Mouse (Mus musculus) myocyte (in vitro differentiated cells): ENCODE measurements around the gene Zdhhc8. TPM values are rescaled to one million over a fixed set of nuclear protein-coding genes. Genes with fewer than 3 reads are reported as not detected.
A peak's percentile ranks its signal among the peaks of the same experiment; 100 is the strongest.

Experiments
- H3K27me3 ChIP-seq: one replicate; pipeline ENCODE4 v1.6.1; 2011; ENCODE audit not compliant: control insufficient read depth, insufficient read depth, insufficient read length
- H3K36me3 ChIP-seq: one replicate; pipeline ENCODE4 v1.6.1; 2011; ENCODE audit not compliant: control insufficient read depth, insufficient read depth
- H3K4me2 ChIP-seq: one replicate; pipeline ENCODE4 v1.6.1; 2011; ENCODE audit warnings: low read depth, control low read depth
- H3K4me3 ChIP-seq: one replicate; pipeline ENCODE4 v1.5.1; 2011; ENCODE audit warnings: mild to moderate bottlenecking, control low read depth, moderate library complexity
- H3K79me2 ChIP-seq: one replicate; pipeline ENCODE4 v1.6.1; 2011; ENCODE audit not compliant: control insufficient read depth, insufficient read depth
- H3ac ChIP-seq: one replicate; pipeline ENCODE4 v1.6.1; 2011; ENCODE audit not compliant: control insufficient read depth, insufficient read length
- CEBPB ChIP-seq: IDR thresholded peaks from 2 replicates; pipeline ENCODE4 v1.6.1; 2011; ENCODE audit warnings: mild to moderate bottlenecking, moderate library complexity; ENCODE audit not compliant: poor library complexity, insufficient read depth, severe bottlenecking
- E2F4 ChIP-seq: IDR thresholded peaks from one replicate; pipeline ENCODE4 v1.6.1; 2011; ENCODE audit warnings: mild to moderate bottlenecking, control low read depth, moderate library complexity; ENCODE audit not compliant: insufficient read depth
- MAX ChIP-seq: IDR thresholded peaks from one replicate; pipeline ENCODE4 v1.6.1; 2011; ENCODE audit warnings: low read depth, mild to moderate bottlenecking, control low read depth
- MYOD1 ChIP-seq, 3 experiments: IDR thresholded peaks; one replicate each; pipeline ENCODE4 v1.6.1; 2011; ENCODE audit warnings: control low read depth in 2 of 3, low read depth in 2 of 3, mild to moderate bottlenecking in 2 of 3, moderate library complexity in 1 of 3; ENCODE audit not compliant: insufficient read length in 2 of 3, control insufficient read depth in 1 of 3
- MYOG ChIP-seq, 3 experiments: IDR thresholded peaks; one replicate each; pipeline ENCODE4 v1.6.1; 2011; ENCODE audit warnings: control low read depth in 2 of 3, low read depth in 2 of 3, mild to moderate bottlenecking in 2 of 3; ENCODE audit not compliant: insufficient read length in 2 of 3, control insufficient read depth in 1 of 3, insufficient read depth in 1 of 3
- POLR2A ChIP-seq: IDR thresholded peaks from one replicate; pipeline ENCODE4 v1.6.1; 2011; ENCODE audit warnings: low read depth, mild to moderate bottlenecking, control low read depth, moderate library complexity; ENCODE audit not compliant: insufficient read length
- POLR2AphosphoS2 ChIP-seq: IDR thresholded peaks from one replicate; pipeline ENCODE4 v1.6.1; 2011; ENCODE audit warnings: low read depth, control low read depth; ENCODE audit not compliant: insufficient read length
- REST ChIP-seq: IDR thresholded peaks from one replicate; pipeline ENCODE4 v1.6.1; 2011; ENCODE audit warnings: mild to moderate bottlenecking, control low read depth, moderate library complexity; ENCODE audit not compliant: insufficient read depth, insufficient read length
- SRF ChIP-seq: IDR thresholded peaks from one replicate; pipeline ENCODE4 v1.6.1; 2011; ENCODE audit warnings: low read depth; ENCODE audit not compliant: control insufficient read depth, insufficient read length
- TCF12 ChIP-seq: IDR thresholded peaks from one replicate; pipeline ENCODE4 v1.6.1; 2011; ENCODE audit warnings: mild to moderate bottlenecking, control low read depth; ENCODE audit not compliant: poor library complexity, insufficient read depth, severe bottlenecking
- TCF3 ChIP-seq: IDR thresholded peaks from one replicate; pipeline ENCODE4 v1.6.1; 2011; ENCODE audit warnings: low read depth, control low read depth; ENCODE audit not compliant: insufficient read length
- USF1 ChIP-seq: IDR thresholded peaks from one replicate; pipeline ENCODE4 v1.6.1; 2011; ENCODE audit warnings: low read depth, mild to moderate bottlenecking, control low read depth, moderate library complexity
- polyA plus RNA-seq: library from polyadenylated mRNA; unstranded; fragments of >200 nt; fragmentation: generic; extraction: Trizol; gene quantifications from one replicate; pipeline ENCODE4 v1.2.1, GENCODE M21; 2012; ENCODE audit warnings: missing spikeins

Gene Zdhhc8
- polyA plus RNA-seq, 1 experiment: 26.1 TPM

DNA sequence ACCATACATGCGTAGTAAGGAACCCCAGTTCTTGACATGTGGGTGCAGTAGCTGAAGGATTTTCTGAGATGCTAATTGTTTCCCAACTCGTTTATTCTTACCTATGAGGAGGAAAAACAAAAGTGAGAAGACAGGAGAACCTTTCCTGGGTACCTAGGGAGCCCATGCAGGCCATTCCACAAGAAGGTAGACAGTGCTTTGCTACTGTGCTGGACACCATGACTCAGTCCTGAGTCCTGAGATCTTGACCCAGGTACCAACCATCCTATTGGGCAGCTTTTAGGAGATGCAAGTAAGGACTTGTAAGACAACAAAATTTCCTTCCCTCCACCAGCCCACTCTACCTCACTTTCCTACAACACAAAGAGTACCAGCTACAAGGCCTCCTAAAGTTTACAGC lies 23.3 kb upstream of the Zdhhc8 start, which contains the start of gene Gm49776:
TSS of gene Gm49776 (minus strand) at position 101 of the 400 bp plus-strand sequence.
- no peak for TF ChIP-seq MYOD1 (IDR thresholded peaks at IDR 0.05; ENCODE audit: control insufficient read depth in 1 of 3, insufficient read length in 2 of 3, low read depth in 2 of 3)
- no peak for TF ChIP-seq POLR2AphosphoS2
- TF ChIP-seq USF1: no peak
- no peak for TF ChIP-seq TCF12
- no peak for TF ChIP-seq MAX
- no peak for TF ChIP-seq POLR2A
- TF ChIP-seq E2F4: no peak
- no peak for TF ChIP-seq MYOG (IDR thresholded peaks at IDR 0.05; ENCODE audit: control insufficient read depth in 1 of 3, insufficient read depth in 1 of 3, insufficient read length in 2 of 3, low read depth in 2 of 3)
- TF ChIP-seq CEBPB: no peak
- TF ChIP-seq TCF3: no peak
- no peak for TF ChIP-seq REST
- no peak for TF ChIP-seq SRF
- peaks cover 3% of the 10 kb centered on the region for H3K79me2 ChIP-seq
- peaks cover 70% of the 10 kb centered on the region for H3K36me3 ChIP-seq
- no peaks in the 10 kb centered on the region for H3K27me3 ChIP-seq
- no peak within 1 kb of the TSS for H3K4me3 ChIP-seq
- no peak within 1 kb of the TSS for H3ac ChIP-seq
- no peak within 1 kb of the TSS for H3K4me2 ChIP-seq

DNA sequence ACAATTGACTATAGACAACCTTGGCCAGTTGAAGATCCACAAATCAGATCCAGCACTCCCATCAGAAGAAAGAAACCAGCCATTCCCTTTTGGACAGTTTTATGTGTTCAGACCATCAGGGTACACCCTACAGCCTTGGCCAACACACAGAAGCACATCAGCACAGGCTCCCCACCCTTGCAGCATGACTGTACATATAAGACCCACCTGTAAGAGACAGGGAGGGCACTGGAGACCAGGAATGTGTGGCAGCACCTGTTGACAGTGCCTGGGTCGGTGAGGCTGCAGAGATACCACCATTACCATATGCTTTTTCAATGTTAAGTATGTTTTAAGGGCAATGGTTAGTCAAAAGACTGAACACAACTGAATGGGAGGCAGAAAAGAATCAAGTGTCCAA lies 18.9 kb upstream of the Zdhhc8 start:
- Histone ChIP-seq H3ac (no peak overlapping the region), H3K79me2 (peaks cover 18% of the 10 kb centered on the region), H3K27me3 (no peaks in the 10 kb centered on the region), H3K36me3 (peaks cover 48% of the 10 kb centered on the region), H3K4me3 (no peak overlapping the region), H3K4me2 (no peak overlapping the region)
- TF ChIP-seq POLR2A (peak; percentile 27), MAX (no peak), TCF3 (no peak), MYOG (IDR thresholded peaks at IDR 0.05; ENCODE audit: control insufficient read depth in 1 of 3, insufficient read depth in 1 of 3, insufficient read length in 2 of 3, low read depth in 2 of 3) (no peak), REST (no peak), USF1 (no peak), SRF (no peak)

DNA sequence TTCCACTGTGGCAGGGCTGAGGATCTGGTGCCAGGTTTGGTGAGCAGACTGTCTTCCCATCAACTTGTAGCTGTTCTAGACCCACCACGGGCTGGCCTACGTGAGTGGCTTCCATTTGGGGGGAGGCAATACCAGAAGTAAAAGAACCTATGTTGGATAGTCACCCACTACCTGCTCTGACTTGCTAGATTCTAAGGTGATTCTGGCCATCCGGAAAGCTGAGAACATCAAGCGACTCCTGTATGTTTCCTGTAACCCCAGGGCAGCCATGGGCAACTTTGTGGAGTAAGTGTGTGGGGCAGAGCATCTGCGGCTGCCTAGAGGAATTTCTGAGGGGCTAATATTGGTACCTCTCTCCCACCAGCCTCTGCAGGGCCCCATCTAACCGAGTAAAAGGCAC lies 17.8 kb upstream of the Zdhhc8 start:
- Histone ChIP-seq H3K79me2 (peaks cover 23% of the 10 kb centered on the region), H3K4me2 (no peak overlapping the region), H3ac (no peak overlapping the region), H3K27me3 (no peaks in the 10 kb centered on the region), H3K36me3 (peaks cover 40% of the 10 kb centered on the region), H3K4me3 (no peak overlapping the region)
- no peak for TF ChIP-seq E2F4
- no peak for TF ChIP-seq MAX

DNA sequence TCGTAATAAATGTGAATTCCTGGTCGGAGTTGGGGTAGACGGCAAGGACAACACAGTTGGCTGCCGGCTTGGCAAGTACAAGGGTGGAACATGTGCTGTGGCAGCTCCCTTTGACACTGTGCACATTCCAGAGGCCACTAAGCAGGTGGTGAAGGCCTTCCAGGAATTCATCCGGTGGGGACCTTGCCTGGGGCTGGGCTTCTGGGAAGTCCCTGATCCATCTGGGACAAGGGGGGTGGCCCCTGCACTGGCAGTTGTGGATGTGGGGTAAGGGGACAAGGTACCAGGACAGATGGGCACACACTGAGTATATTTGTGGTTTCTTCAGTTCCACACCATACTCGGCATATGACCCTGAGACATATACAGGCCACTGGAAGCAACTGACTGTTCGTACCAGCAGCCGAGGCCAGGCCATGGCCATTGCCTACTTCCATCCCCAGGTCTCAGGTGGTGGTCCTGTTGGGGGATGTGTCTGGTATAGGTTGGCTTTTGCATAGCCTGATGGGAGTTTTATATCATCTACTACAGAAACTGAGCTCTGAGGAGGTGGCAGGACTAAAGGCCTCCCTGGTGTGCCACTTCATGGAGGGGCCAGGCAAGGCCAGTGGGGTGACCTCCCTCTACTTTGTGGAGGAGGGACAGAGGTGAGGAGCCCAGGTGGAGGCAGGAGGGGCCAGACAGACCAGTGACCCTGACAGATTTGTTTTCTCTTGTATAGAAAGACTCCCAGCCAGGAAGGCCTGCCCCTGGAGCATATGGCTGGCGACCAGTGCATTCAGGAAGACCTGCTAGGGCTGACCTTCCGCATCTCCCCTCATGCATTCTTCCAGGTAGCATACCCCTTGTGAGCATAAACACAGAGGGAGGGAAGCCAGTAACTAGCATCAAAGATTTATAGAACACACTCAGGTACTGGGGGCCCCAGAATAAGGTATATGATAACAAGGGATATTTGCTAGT lies 16.2 kb upstream of the Zdhhc8 start:
- H3K4me3 ChIP-seq: peak overlapping the region; percentile 95
- peaks cover 34% of the 10 kb centered on the region for H3K36me3 ChIP-seq
- peak in 2 of 3 experiments; percentile 75 to 77 for TF ChIP-seq MYOD1 (IDR thresholded peaks at IDR 0.05; ENCODE audit: control insufficient read depth in 1 of 3, insufficient read length in 2 of 3, low read depth in 2 of 3)
- peak; percentile 49 for TF ChIP-seq TCF3
- no peak for TF ChIP-seq REST
- TF ChIP-seq POLR2AphosphoS2: peak; percentile 74
- TF ChIP-seq SRF: no peak
- peak; percentile 23 to 93 (median 75) for TF ChIP-seq MYOG (IDR thresholded peaks at IDR 0.05; ENCODE audit: control insufficient read depth in 1 of 3, insufficient read depth in 1 of 3, insufficient read length in 2 of 3, low read depth in 2 of 3)
- H3ac ChIP-seq: no peak overlapping the region
- no peaks in the 10 kb centered on the region for H3K27me3 ChIP-seq
- H3K4me2 ChIP-seq: peak overlapping the region; percentile 65
- peaks cover 39% of the 10 kb centered on the region for H3K79me2 ChIP-seq

DNA sequence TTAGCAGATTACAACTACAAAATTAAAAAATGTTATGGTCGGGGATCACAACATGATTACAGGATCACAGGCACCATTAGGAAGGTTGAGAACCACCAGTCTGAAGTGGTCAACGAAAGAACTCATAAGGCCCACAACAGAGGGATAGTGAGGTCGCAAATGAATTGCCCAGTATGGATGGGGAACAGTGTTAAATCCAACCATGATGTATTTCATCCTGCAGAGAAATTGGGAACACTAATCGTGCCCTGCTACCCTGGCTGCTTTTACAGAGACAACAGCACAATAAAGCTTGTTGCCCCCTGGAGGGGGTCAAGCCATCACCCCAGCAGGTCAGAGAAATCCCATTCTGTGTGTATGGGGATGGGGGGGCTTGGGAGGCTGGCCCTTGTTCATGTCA lies 15.3 kb upstream of the Zdhhc8 start:
- Histone ChIP-seq H3K4me2 (peak overlapping the region; percentile 65), H3K36me3 (peaks cover 42% of the 10 kb centered on the region), H3K79me2 (peaks cover 48% of the 10 kb centered on the region), H3ac (peak overlapping the region; percentile 83), H3K27me3 (no peaks in the 10 kb centered on the region), H3K4me3 (peak overlapping the region; percentile 95)
- no peak for TF ChIP-seq TCF12
- TF ChIP-seq POLR2AphosphoS2: peak; percentile 51
